Mouse (Mus musculus) ES-Bruce4 (cell line): ENCODE data around the gene Actg2.

ENCODE experiments used
- CTCF ChIP-seq: IDR thresholded peaks from one replicate; pipeline ENCODE4 v1.8.1; 2011; ENCODE audit warnings: low read depth, low read length
- POLR2A ChIP-seq: IDR thresholded peaks from one replicate; pipeline ENCODE4 v1.8.1; 2011; ENCODE audit warnings: low read length; ENCODE audit not compliant: insufficient read depth

DNA sequence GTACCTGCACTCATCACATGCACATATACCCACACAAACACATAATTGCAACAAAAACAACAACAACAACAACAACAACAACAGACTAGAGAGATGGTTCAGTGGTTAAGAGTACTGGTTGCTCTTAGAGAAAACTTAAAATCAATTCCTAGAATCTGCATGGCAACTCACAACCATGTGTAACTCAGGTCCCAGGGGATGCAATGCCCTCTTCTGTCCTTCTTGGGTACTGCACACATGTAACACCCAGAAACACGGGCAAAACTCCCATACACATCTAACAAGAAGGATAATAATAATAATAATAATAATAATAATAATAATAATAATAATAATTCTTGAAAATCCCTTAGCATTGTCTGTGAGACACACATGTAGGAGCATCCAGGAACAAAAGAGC is 23.6 kb downstream of the Actg2 start:
- peak; percentile 21 for TF ChIP-seq CTCF
- no peak for TF ChIP-seq POLR2A
